Mouse (Mus musculus) forebrain, embryonic 11.5 days (tissue): ENCODE measurements around the gene Pah. TPM values are rescaled to one million over a fixed set of nuclear protein-coding genes. Genes with fewer than 3 reads are reported as not detected.

Experiments used
- ATAC-seq: fragments of 200-750 bp; cut with Nextera tagmentation; replicated peaks from 2 replicates; pipeline ENCODE4 v1.8.0; 2017; ENCODE audit warnings: moderate TSS enrichment; ENCODE audit not compliant: low FRiP score
- DNase-seq: peaks from one replicate; pipeline ENCODE4 v3.0.0-alpha.2; 2017; ENCODE audit warnings: low spot score
- H3K27ac ChIP-seq: fragments of 300-500 bp; sonication (generic); 2 replicates; pipeline ENCODE4 v1.5.1; 2014; ENCODE audit warnings: low read depth, low read length
- H3K27me3 ChIP-seq: fragments of 300-500 bp; sonication (generic); 2 replicates; pipeline ENCODE4 v1.6.1; 2014; ENCODE audit warnings: mild to moderate bottlenecking, low read length, mixed read lengths; ENCODE audit not compliant: control insufficient read depth, insufficient read depth
- H3K36me3 ChIP-seq: fragments of 300-500 bp; sonication (generic); 2 replicates; pipeline ENCODE4 v1.6.1; 2014; ENCODE audit warnings: mild to moderate bottlenecking, low read length, moderate library complexity, mixed read lengths; ENCODE audit not compliant: control insufficient read depth, insufficient read depth
- H3K4me1 ChIP-seq: fragments of 300-500 bp; sonication (generic); replicated peaks from 2 replicates; pipeline ENCODE4 v1.6.1; 2014; ENCODE audit warnings: low read length, mixed read lengths; ENCODE audit not compliant: control insufficient read depth, insufficient read depth
- H3K4me2 ChIP-seq: fragments of 300-500 bp; sonication (generic); 2 replicates; pipeline ENCODE4 v1.6.1; 2014; ENCODE audit warnings: low read depth, mild to moderate bottlenecking, low read length, moderate library complexity, mixed read lengths; ENCODE audit not compliant: severe bottlenecking
- H3K4me3 ChIP-seq: fragments of 300-500 bp; sonication (generic); 2 replicates; pipeline ENCODE4 v1.5.1; 2014; ENCODE audit warnings: low read depth, low read length
- H3K9ac ChIP-seq: fragments of 300-500 bp; sonication (generic); 2 replicates; pipeline ENCODE4 v1.6.1; 2014; ENCODE audit warnings: low read length
- H3K9me3 ChIP-seq: fragments of 300-500 bp; sonication (generic); 2 replicates; pipeline ENCODE4 v1.6.1; 2016; ENCODE audit warnings: low read length, mixed read lengths; ENCODE audit not compliant: control insufficient read depth
- WGBS: fragments of 180-500 bp; shearing (Covaris S2); extraction: QIAGEN DNeasy Blood & Tissue Kit; methylation state at CpG from one replicate; pipeline ENCODE4 v1.1.7; 2014; 5-methylcytosine and 5-hydroxymethylcytosine counted together
- polyA plus RNA-seq: library from polyadenylated mRNA; unstranded; fragments of >200 nt; fragmentation: Nextera tagmentation; extraction: Ambion mirVana; gene quantifications from 2 replicates; pipeline ENCODE4 v1.2.1, GENCODE M21; 2014

Gene Pah
- polyA plus RNA-seq, 1 experiment from 2014 or later: not detected

- DNase-seq: no peak
- Histone ChIP-seq H3K27ac (no peak overlapping the region), H3K4me1 (no peaks in the 10 kb centered on the region), H3K9me3 (no peaks in the 10 kb centered on the region), H3K4me2 (no peak overlapping the region), H3K36me3 (no peaks in the 10 kb centered on the region), H3K27me3 (no peaks in the 10 kb centered on the region), H3K4me3 (no peak overlapping the region), H3K9ac (no peak overlapping the region)
- WGBS: 86% methylated on average over 4 of the region's 4 CpGs
- no peak for ATAC-seq
These were observed 1.0 kb upstream of the Pah start for GRCm38 (mm10) chr10:87520401-87521116.

- 88% methylated on average over 1 of the region's 1 CpGs for WGBS
These were observed 12.6 kb downstream of the Pah start for GRCm38 (mm10) chr10:87534172-87534571.

GRCm38 (mm10) chr10:87545759-87546158 lies 24.2 kb downstream of the Pah start:
- no peak overlapping the region for H3K9ac ChIP-seq
- ATAC-seq: no peak

More at GRCm38 (mm10) chr10:87534172-87534571, 12.6 kb downstream of the Pah start:
- Histone ChIP-seq H3K4me1 (no peaks in the 10 kb centered on the region), H3K4me2 (no peak overlapping the region), H3K27me3 (0 out of 2 replicates have a peak, but pooled peaks cover 4% of the 10 kb centered on the region), H3K9me3 (no peaks in the 10 kb centered on the region), H3K9ac (no peak overlapping the region), H3K4me3 (no peak overlapping the region), H3K27ac (no peak overlapping the region), H3K36me3 (no peaks in the 10 kb centered on the region)
- ATAC-seq: no peak
- DNase-seq: no peak

GRCm38 (mm10) chr10:87546299-87547234 lies 25.0 kb downstream of the Pah start:
- H3K4me3 ChIP-seq: no peak overlapping the region
- 0 out of 2 replicates have a peak, but pooled peaks have one; percentile 21 for ATAC-seq
- no peak for DNase-seq
- H3K4me1 ChIP-seq: 0 out of 2 replicates have a peak, but pooled peaks cover 3% of the 10 kb centered on the region
- peaks cover 59% of the 10 kb centered on the region for H3K27me3 ChIP-seq
- H3K9ac ChIP-seq: no peak overlapping the region
- no peaks in the 10 kb centered on the region for H3K36me3 ChIP-seq
- no peak overlapping the region for H3K4me2 ChIP-seq
- no peak overlapping the region for H3K27ac ChIP-seq
- no peaks in the 10 kb centered on the region for H3K9me3 ChIP-seq
- 27% methylated on average over 19 of the region's 19 CpGs for WGBS

More at GRCm38 (mm10) chr10:87545759-87546158, 24.2 kb downstream of the Pah start:
- H3K4me2 ChIP-seq: no peak overlapping the region
- H3K36me3 ChIP-seq: no peaks in the 10 kb centered on the region
- H3K27me3 ChIP-seq: peaks cover 62% of the 10 kb centered on the region
- no peaks in the 10 kb centered on the region for H3K9me3 ChIP-seq
- no peak overlapping the region for H3K27ac ChIP-seq
- no peak overlapping the region for H3K4me3 ChIP-seq
- no peak for DNase-seq
- 0 out of 2 replicates have a peak, but pooled peaks cover 3% of the 10 kb centered on the region for H3K4me1 ChIP-seq
- WGBS: 81% methylated on average over 8 of the region's 8 CpGs

GRCm38 (mm10) chr10:87552726-87553125 lies 31.1 kb downstream of the Pah start:
- no peak overlapping the region for H3K27ac ChIP-seq

GRCm38 (mm10) chr10:87556441-87556840 lies 34.8 kb downstream of the Pah start:
- Histone ChIP-seq H3K36me3 (no peaks in the 10 kb centered on the region), H3K9ac (no peak overlapping the region), H3K27me3 (peaks cover 3% of the 10 kb centered on the region; the same call in 1 of the 2 replicates), H3K4me3 (no peak overlapping the region), H3K27ac (no peak overlapping the region), H3K4me1 (no peaks in the 10 kb centered on the region; the same call in 1 of the 2 replicates), H3K9me3 (no peaks in the 10 kb centered on the region), H3K4me2 (no peak overlapping the region)
- 77% methylated on average over 2 of the region's 2 CpGs for WGBS
- no peak for DNase-seq
- ATAC-seq: no peak

More at GRCm38 (mm10) chr10:87552726-87553125, 31.1 kb downstream of the Pah start:
- peak; percentile 70 for DNase-seq
- no peak overlapping the region for H3K9ac ChIP-seq
- H3K36me3 ChIP-seq: no peaks in the 10 kb centered on the region
- H3K27me3 ChIP-seq: peaks cover 25% of the 10 kb centered on the region
- no peaks in the 10 kb centered on the region for H3K9me3 ChIP-seq
- H3K4me3 ChIP-seq: no peak overlapping the region
- peak; percentile 73 for ATAC-seq
- peak overlapping the region; percentile 26; the same call in 1 of the 2 replicates for H3K4me2 ChIP-seq
- WGBS: 29% methylated on average over 8 of the region's 8 CpGs
- H3K4me1 ChIP-seq: no peaks in the 10 kb centered on the region; the same call in 1 of the 2 replicates

- Histone ChIP-seq H3K9ac (no peak overlapping the region), H3K27ac (no peak overlapping the region), H3K36me3 (no peaks in the 10 kb centered on the region), H3K4me1 (no peaks in the 10 kb centered on the region), H3K4me3 (no peak overlapping the region), H3K4me2 (no peak overlapping the region), H3K27me3 (no peaks in the 10 kb centered on the region), H3K9me3 (no peaks in the 10 kb centered on the region)
- WGBS: 85% methylated on average over 9 of the region's 9 CpGs
- ATAC-seq (no peak), DNase-seq (no peak)
These were observed 42.2 kb downstream of the Pah start for GRCm38 (mm10) chr10:87563818-87564217.

- Histone ChIP-seq H3K9ac (no peak overlapping the region), H3K36me3 (no peaks in the 10 kb centered on the region), H3K4me3 (no peak overlapping the region), H3K4me2 (no peak overlapping the region), H3K27me3 (no peaks in the 10 kb centered on the region), H3K27ac (no peak overlapping the region), H3K9me3 (no peaks in the 10 kb centered on the region), H3K4me1 (no peaks in the 10 kb centered on the region)
- WGBS: 65% methylated on average over 2 of the region's 2 CpGs
- ATAC-seq: no peak
- DNase-seq: no peak
These were observed 44.1 kb downstream of the Pah start for GRCm38 (mm10) chr10:87565712-87566111.
